13 mouse cellular contexts compared by ENCODE assay signal in genomic region chr4:123046300-123046699, GRCm38 (mm10). TPM values are rescaled to one million over a fixed set of nuclear protein-coding genes. Genes with fewer than 3 reads are reported as not detected.
DNase-seq lines count a peak whose midpoint lies in the region; ATAC-seq and TF ChIP-seq lines count a peak whose summit lies in the region.
"Had no signal": no experiment of that assay in that cellular context is flagged by ENCODE, and none has a peak within 500 bp of the region (broad histone marks: within the 10 kb centered on the region; RNA-seq: fewer than 3 reads in every experiment).

No protein-coding gene starts in this region.

- H3K9ac ChIP-seq in hindbrain, postnatal 0 days (replicated peaks; ENCODE audit: low read length), result no peak overlapping the region
- no peak overlapping the region for H3K9ac ChIP-seq in hindbrain, embryonic 13.5 days
- H3K9ac ChIP-seq in stomach, embryonic 14.5 days (replicated peaks; ENCODE audit: low read depth, low read length), result no peak overlapping the region
- H3K9ac ChIP-seq in liver, postnatal 0 days (replicated peaks), result no peak overlapping the region
- no peak overlapping the region for H3K9ac ChIP-seq in forebrain, embryonic 11.5 days (ENCODE audit: low read length)

- no peak for TF ChIP-seq CTCF in hindbrain, postnatal 0 days (IDR thresholded peaks at IDR 0.05; ENCODE audit: low read depth)
- TF ChIP-seq CTCF in liver, postnatal 0 days (IDR thresholded peaks at IDR 0.05; ENCODE audit: low read depth), result no peak

- no peaks in the 10 kb centered on the region for H3K9me3 ChIP-seq in hindbrain, postnatal 0 days (ENCODE audit: low read length)
- H3K9me3 ChIP-seq in hindbrain, embryonic 13.5 days, result no peaks in the 10 kb centered on the region
- H3K9me3 ChIP-seq in limb, embryonic 10.5 days (replicated peaks), result no peaks in the 10 kb centered on the region
- H3K9me3 ChIP-seq in stomach, embryonic 14.5 days (ENCODE audit: control insufficient read depth, low read depth, low read length), result no peaks in the 10 kb centered on the region
- no peaks in the 10 kb centered on the region for H3K9me3 ChIP-seq in liver, postnatal 0 days (ENCODE audit: low read length)
- H3K9me3 ChIP-seq in forebrain, embryonic 11.5 days (ENCODE audit: control insufficient read depth, low read length), result no peaks in the 10 kb centered on the region

- no peak overlapping the region for H3K4me3 ChIP-seq in hindbrain, postnatal 0 days (ENCODE audit: low read length)
- no peak overlapping the region for H3K4me3 ChIP-seq in hindbrain, embryonic 13.5 days
- H3K4me3 ChIP-seq in limb, embryonic 10.5 days, result no peak overlapping the region
- no peak overlapping the region for H3K4me3 ChIP-seq in stomach, embryonic 14.5 days (ENCODE audit: low read depth, low read length)
- no peak overlapping the region for H3K4me3 ChIP-seq in liver, postnatal 0 days (ENCODE audit: low read depth, low read length)
- no peak overlapping the region for H3K4me3 ChIP-seq in forebrain, embryonic 11.5 days (ENCODE audit: low read depth, low read length)

- ATAC-seq in hindbrain, postnatal 0 days, result no peak
- ATAC-seq in hindbrain, embryonic 13.5 days (ENCODE audit: low FRiP score), result no peak
- ATAC-seq in stomach, embryonic 14.5 days (ENCODE audit: insufficient number of reproducible peaks, insufficient read depth, low FRiP score, low read depth), result 0 out of 2 replicates have a peak, but pooled peaks have one; percentile 42
- no peak for ATAC-seq in liver, postnatal 0 days
- ATAC-seq in forebrain, embryonic 11.5 days (replicated peaks; ENCODE audit: low FRiP score), result no peak

- H3K36me3 ChIP-seq in hindbrain, postnatal 0 days (ENCODE audit: insufficient read depth, low read length), result peaks cover 23% of the 10 kb centered on the region
- H3K36me3 ChIP-seq in hindbrain, embryonic 13.5 days, result peaks cover 70% of the 10 kb centered on the region
- H3K36me3 ChIP-seq in limb, embryonic 10.5 days, result peaks cover 96% of the 10 kb centered on the region
- peaks cover 13% of the 10 kb centered on the region; the same call in 1 of the 2 replicates for H3K36me3 ChIP-seq in stomach, embryonic 14.5 days (ENCODE audit: control insufficient read depth, insufficient read depth, low read length)
- peaks cover 11% of the 10 kb centered on the region for H3K36me3 ChIP-seq in liver, postnatal 0 days (replicated peaks; ENCODE audit: insufficient read depth, low read length)
- no peaks in the 10 kb centered on the region; the same call in 1 of the 2 replicates for H3K36me3 ChIP-seq in forebrain, embryonic 11.5 days (ENCODE audit: control insufficient read depth, insufficient read depth, low read length)

- H3K4me2 ChIP-seq in hindbrain, postnatal 0 days (ENCODE audit: low read depth, low read length), result no peak overlapping the region
- no peak overlapping the region for H3K4me2 ChIP-seq in hindbrain, embryonic 13.5 days
- H3K4me2 ChIP-seq in stomach, embryonic 14.5 days (replicated peaks; ENCODE audit: low read depth, low read length), result no peak overlapping the region
- no peak overlapping the region for H3K4me2 ChIP-seq in liver, postnatal 0 days (ENCODE audit: low read depth, low read length)
- H3K4me2 ChIP-seq in forebrain, embryonic 11.5 days (ENCODE audit: low read depth, low read length, severe bottlenecking), result no peak overlapping the region

- H3K4me1 ChIP-seq in hindbrain, postnatal 0 days (ENCODE audit: insufficient read depth, low read length), result peaks cover 6% of the 10 kb centered on the region
- peaks cover 27% of the 10 kb centered on the region for H3K4me1 ChIP-seq in hindbrain, embryonic 13.5 days (replicated peaks)
- no peaks in the 10 kb centered on the region for H3K4me1 ChIP-seq in limb, embryonic 10.5 days
- H3K4me1 ChIP-seq in stomach, embryonic 14.5 days (ENCODE audit: control insufficient read depth, insufficient read depth, low read length), result peaks cover 17% of the 10 kb centered on the region
- peaks cover 13% of the 10 kb centered on the region for H3K4me1 ChIP-seq in liver, postnatal 0 days (ENCODE audit: insufficient read depth)
- H3K4me1 ChIP-seq in forebrain, embryonic 11.5 days (replicated peaks; ENCODE audit: control insufficient read depth, insufficient read depth, low read length), result peaks cover 9% of the 10 kb centered on the region; the same call in 1 of the 2 replicates

- 67% methylated on average over 3 of the region's 3 CpGs for WGBS in hindbrain, postnatal 0 days
- 86% methylated on average over 3 of the region's 3 CpGs for WGBS in hindbrain, embryonic 13.5 days
- WGBS in limb, embryonic 10.5 days, result 80% methylated on average over 3 of the region's 3 CpGs
- WGBS in stomach, embryonic 14.5 days, result 63% methylated on average over 3 of the region's 3 CpGs
- WGBS in liver, postnatal 0 days (ENCODE audit: insufficient replicate concordance), result 81% methylated on average over 3 of the region's 3 CpGs
- WGBS in forebrain, embryonic 11.5 days, result 92% methylated on average over 3 of the region's 3 CpGs

- no peak for DNase-seq in hindbrain, postnatal 0 days (ENCODE audit: low spot score)
- peak; percentile 35 for DNase-seq in forelimb bud, embryonic 11.5 days (ENCODE audit: low read depth, low spot score)
- DNase-seq in limb, embryonic 10.5 days (ENCODE audit: low spot score), result peak; percentile 35
- DNase-seq in liver, postnatal 0 days, result no peak
- no peak for DNase-seq in forebrain, embryonic 11.5 days (ENCODE audit: low spot score)
- no peak for DNase-seq in cerebellum, postnatal 4 days (ENCODE audit: low spot score in 2 of 2)
- DNase-seq: heart, postnatal 36 days; layer of hippocampus, adult 9-11 months had no signal

- no peaks in the 10 kb centered on the region for H3K27me3 ChIP-seq in hindbrain, postnatal 0 days (ENCODE audit: insufficient read depth, low read length)
- no peaks in the 10 kb centered on the region for H3K27me3 ChIP-seq in hindbrain, embryonic 13.5 days
- no peaks in the 10 kb centered on the region for H3K27me3 ChIP-seq in limb, embryonic 10.5 days (ENCODE audit: low read depth, poor library complexity, severe bottlenecking)
- H3K27me3 ChIP-seq in stomach, embryonic 14.5 days (ENCODE audit: control insufficient read depth, insufficient read depth, low read length), result no peaks in the 10 kb centered on the region
- no peaks in the 10 kb centered on the region for H3K27me3 ChIP-seq in liver, postnatal 0 days (ENCODE audit: insufficient read depth, low read length)
- no peaks in the 10 kb centered on the region for H3K27me3 ChIP-seq in forebrain, embryonic 11.5 days (ENCODE audit: control insufficient read depth, insufficient read depth, low read length)

- peak overlapping the region; percentile 41; the same call in 1 of the 2 replicates for H3K27ac ChIP-seq in hindbrain, postnatal 0 days
- no peak overlapping the region for H3K27ac ChIP-seq in hindbrain, embryonic 13.5 days
- no peak overlapping the region for H3K27ac ChIP-seq in limb, embryonic 10.5 days
- H3K27ac ChIP-seq in stomach, embryonic 14.5 days (ENCODE audit: low read length), result peak overlapping the region; percentile 39; the same call in 1 of the 2 replicates
- no peak overlapping the region for H3K27ac ChIP-seq in liver, postnatal 0 days (ENCODE audit: low read depth)
- no peak overlapping the region for H3K27ac ChIP-seq in forebrain, embryonic 11.5 days (ENCODE audit: low read depth, low read length)

- no peak for TF ChIP-seq EP300 in liver, postnatal 0 days (IDR thresholded peaks at IDR 0.05; ENCODE audit: low read depth)

RNA-seq across cellular contexts. Expression of gene Trit1, which starts 29.9 kb away (rescaled TPM):
- total RNA-seq in hindbrain, postnatal 0 days (2014; rRNA removed), result 11.1 and 18.5 TPM in 2 replicates
- polyA plus RNA-seq in hindbrain, postnatal 0 days (2015; fragmentation: Nextera tagmentation; extraction: Ambion mirVana), result 17.0 and 18.3 TPM in 2 replicates
- 25.4 and 27.1 TPM in 2 replicates for polyA plus RNA-seq in hindbrain, embryonic 13.5 days (2015; fragmentation: Nextera tagmentation; extraction: Ambion mirVana)
- 17.7 and 17.8 TPM in 2 replicates for polyA plus RNA-seq in limb, embryonic 10.5 days (2016; fragmentation: Nextera tagmentation; extraction: Ambion mirVana)
- 19.2 and 24.4 TPM in 2 replicates for polyA plus RNA-seq in stomach, embryonic 14.5 days (2014; fragmentation: Nextera tagmentation; extraction: Ambion mirVana)
- polyA plus RNA-seq in liver, postnatal 0 days (2015; fragmentation: Nextera tagmentation; extraction: Ambion mirVana), result 7.1 and 7.5 TPM in 2 replicates
- polyA plus RNA-seq in forebrain, embryonic 11.5 days (2014; fragmentation: Nextera tagmentation; extraction: Ambion mirVana), result 21.6 and 24.4 TPM in 2 replicates

RNA-seq across cellular contexts. Expression of gene Mycl, which starts 50.8 kb away (rescaled TPM):
- 67.5 and 79.4 TPM in 2 replicates for total RNA-seq in hindbrain, postnatal 0 days (2014; rRNA removed)
- polyA plus RNA-seq in hindbrain, postnatal 0 days (2015; fragmentation: Nextera tagmentation; extraction: Ambion mirVana), result 34.3 and 34.8 TPM in 2 replicates
- 75.9 and 77.3 TPM in 2 replicates for polyA plus RNA-seq in hindbrain, embryonic 13.5 days (2015; fragmentation: Nextera tagmentation; extraction: Ambion mirVana)
- 25.5 and 28.6 TPM in 2 replicates for polyA plus RNA-seq in limb, embryonic 10.5 days (2016; fragmentation: Nextera tagmentation; extraction: Ambion mirVana)
- 26.9 and 30.4 TPM in 2 replicates for polyA plus RNA-seq in stomach, embryonic 14.5 days (2014; fragmentation: Nextera tagmentation; extraction: Ambion mirVana)
- 1.2 and 1.5 TPM in 2 replicates for polyA plus RNA-seq in liver, postnatal 0 days (2015; fragmentation: Nextera tagmentation; extraction: Ambion mirVana)
- 66.8 and 69.5 TPM in 2 replicates for polyA plus RNA-seq in forebrain, embryonic 11.5 days (2014; fragmentation: Nextera tagmentation; extraction: Ambion mirVana)

RNA-seq across cellular contexts. Expression of gene Bmp8b, which starts 58.7 kb away (rescaled TPM):
- 0.42 and 0.47 TPM in 2 replicates for total RNA-seq in hindbrain, postnatal 0 days (2014; rRNA removed)
- 0.29 and 0.43 TPM in 2 replicates for polyA plus RNA-seq in hindbrain, postnatal 0 days (2015; fragmentation: Nextera tagmentation; extraction: Ambion mirVana)
- 0.22 TPM in 2 replicates for polyA plus RNA-seq in hindbrain, embryonic 13.5 days (2015; fragmentation: Nextera tagmentation; extraction: Ambion mirVana)
- polyA plus RNA-seq in limb, embryonic 10.5 days (2016; fragmentation: Nextera tagmentation; extraction: Ambion mirVana), result 0.16 and 0.29 TPM in 2 replicates
- polyA plus RNA-seq in stomach, embryonic 14.5 days (2014; fragmentation: Nextera tagmentation; extraction: Ambion mirVana), result 0.80 and 1.1 TPM in 2 replicates
- 0.07 and 0.09 TPM in 2 replicates for polyA plus RNA-seq in liver, postnatal 0 days (2015; fragmentation: Nextera tagmentation; extraction: Ambion mirVana)
- polyA plus RNA-seq in forebrain, embryonic 11.5 days (2014; fragmentation: Nextera tagmentation; extraction: Ambion mirVana), result 0.20 and 0.24 TPM in 2 replicates
- total RNA-seq: common myeloid progenitor, adult 5-6 weeks; gastrocnemius, adult 8-10 months; heart, postnatal 36 days had no signal
- polyA plus RNA-seq: C2C12 had no signal

Comparison
In these comparisons a context has a peak if more than half of its experiments do, and no peak if none do; other contexts are left out.
1. H3K27ac ChIP-seq: peak in hindbrain, postnatal 0 days (single experiment) and stomach, embryonic 14.5 days (single experiment); none in hindbrain, embryonic 13.5 days (single experiment), limb, embryonic 10.5 days (single experiment), liver, postnatal 0 days (single experiment) and forebrain, embryonic 11.5 days (single experiment).
2. DNase-seq: peak in forelimb bud, embryonic 11.5 days (single experiment) and limb, embryonic 10.5 days (single experiment); none in hindbrain, postnatal 0 days (single experiment), liver, postnatal 0 days (single experiment), forebrain, embryonic 11.5 days (single experiment) and cerebellum, postnatal 4 days (0 of 2).
3. RNA of gene Mycl, which starts 50.8 kb away (polyA plus RNA-seq): 75.9 to 77.3 TPM in hindbrain, embryonic 13.5 days, 66.8 to 69.5 TPM in forebrain, embryonic 11.5 days, 34.3 to 34.8 TPM in hindbrain, postnatal 0 days, 25.5 to 28.6 TPM in limb, embryonic 10.5 days and 26.9 to 30.4 TPM in stomach, embryonic 14.5 days; 1.2 to 1.5 TPM in liver, postnatal 0 days; every median in the first group is over 10 times any median in the second.